Comparison of ENCODE assay signal across 23 mouse cellular contexts in genomic region chr6:53909446-53909845, GRCm38 (mm10).
DNase-seq lines count a peak whose midpoint lies in the region; ATAC-seq lines count a peak whose summit lies in the region.
"Had no signal": no experiment of that assay in that cellular context is flagged by ENCODE, and none has a peak within 500 bp of the region (broad histone marks: within the 10 kb centered on the region; RNA-seq: fewer than 3 reads in every experiment).

No protein-coding gene starts in this region.

- H3K9me3 ChIP-seq in heart, embryonic 13.5 days: no peaks in the 10 kb centered on the region
- H3K9me3 ChIP-seq in heart, embryonic 11.5 days (replicated peaks; ENCODE audit: control insufficient read depth, low read length): no peaks in the 10 kb centered on the region
- H3K9me3 ChIP-seq in midbrain, embryonic 10.5 days (replicated peaks): no peaks in the 10 kb centered on the region
- no peaks in the 10 kb centered on the region for H3K9me3 ChIP-seq in midbrain, embryonic 16.5 days (replicated peaks; ENCODE audit: control insufficient read depth, low read length, poor library complexity, severe bottlenecking)
- H3K9me3 ChIP-seq: embryonic facial prominence, embryonic 12.5 days; forebrain, embryonic 15.5 days; heart, embryonic 15.5 days had no signal

- H3K27ac ChIP-seq in heart, embryonic 13.5 days (replicated peaks): no peak overlapping the region
- no peak overlapping the region for H3K27ac ChIP-seq in heart, embryonic 11.5 days (ENCODE audit: low read depth, low read length)
- peak overlapping the region; percentile 39 for H3K27ac ChIP-seq in midbrain, embryonic 10.5 days (replicated peaks)
- H3K27ac ChIP-seq in midbrain, embryonic 16.5 days (ENCODE audit: low read length): no peak overlapping the region
- H3K27ac ChIP-seq: embryonic facial prominence, embryonic 12.5 days; forebrain, embryonic 15.5 days; heart, adult 2 months; heart, embryonic 15.5 days had no signal

- peak overlapping the region; percentile 30; the same call in 1 of the 2 replicates for H3K4me2 ChIP-seq in heart, embryonic 13.5 days
- no peak overlapping the region for H3K4me2 ChIP-seq in heart, embryonic 11.5 days
- no peak overlapping the region for H3K4me2 ChIP-seq in midbrain, embryonic 16.5 days (ENCODE audit: low read length)
- H3K4me2 ChIP-seq: embryonic facial prominence, embryonic 12.5 days; forebrain, embryonic 15.5 days; heart, embryonic 15.5 days had no signal

- no peaks in the 10 kb centered on the region for H3K27me3 ChIP-seq in heart, embryonic 13.5 days (replicated peaks)
- no peaks in the 10 kb centered on the region for H3K27me3 ChIP-seq in heart, embryonic 11.5 days (ENCODE audit: control insufficient read depth, insufficient read depth, low read length)
- H3K27me3 ChIP-seq in midbrain, embryonic 10.5 days (ENCODE audit: low read depth, poor library complexity, severe bottlenecking): peaks cover 37% of the 10 kb centered on the region
- H3K27me3 ChIP-seq in midbrain, embryonic 16.5 days (ENCODE audit: control insufficient read depth, insufficient read depth, low read depth, low read length): no peaks in the 10 kb centered on the region
- H3K27me3 ChIP-seq: embryonic facial prominence, embryonic 12.5 days; forebrain, embryonic 15.5 days; heart, embryonic 15.5 days had no signal

- H3K36me3 ChIP-seq in heart, embryonic 13.5 days: no peaks in the 10 kb centered on the region
- H3K36me3 ChIP-seq in heart, embryonic 11.5 days (ENCODE audit: control insufficient read depth, insufficient read depth, low read length): no peaks in the 10 kb centered on the region
- no peaks in the 10 kb centered on the region for H3K36me3 ChIP-seq in midbrain, embryonic 10.5 days
- no peaks in the 10 kb centered on the region for H3K36me3 ChIP-seq in midbrain, embryonic 16.5 days (ENCODE audit: control insufficient read depth, insufficient read depth, low read length)
- H3K36me3 ChIP-seq: embryonic facial prominence, embryonic 12.5 days; forebrain, embryonic 15.5 days; G1E; heart, embryonic 15.5 days had no signal

- peaks cover 50% of the 10 kb centered on the region for H3K4me1 ChIP-seq in heart, embryonic 13.5 days
- H3K4me1 ChIP-seq in heart, embryonic 11.5 days (ENCODE audit: control insufficient read depth, insufficient read depth, low read length): peaks cover 6% of the 10 kb centered on the region; the same call in 1 of the 2 replicates
- peaks cover 86% of the 10 kb centered on the region for H3K4me1 ChIP-seq in midbrain, embryonic 10.5 days
- peaks cover 2% of the 10 kb centered on the region for H3K4me1 ChIP-seq in midbrain, embryonic 16.5 days (ENCODE audit: control insufficient read depth, insufficient read depth, low read length)

- H3K4me3 ChIP-seq in heart, embryonic 13.5 days: no peak overlapping the region
- H3K4me3 ChIP-seq in heart, embryonic 11.5 days (ENCODE audit: low read depth, low read length): no peak overlapping the region
- no peak overlapping the region for H3K4me3 ChIP-seq in midbrain, embryonic 10.5 days
- no peak overlapping the region for H3K4me3 ChIP-seq in midbrain, embryonic 16.5 days (ENCODE audit: low read depth, low read length)
- H3K4me3 ChIP-seq: embryonic facial prominence, embryonic 12.5 days; forebrain, embryonic 15.5 days; heart, adult 2 months; heart, embryonic 15.5 days had no signal

- WGBS in heart, embryonic 13.5 days: 19% methylated on average over 3 of the region's 5 CpGs
- WGBS in heart, embryonic 11.5 days (ENCODE audit: insufficient replicate concordance): 26% methylated on average over 5 of the region's 5 CpGs
- WGBS in midbrain, embryonic 10.5 days: 14% methylated on average over 4 of the region's 5 CpGs
- WGBS in midbrain, embryonic 16.5 days: 8% methylated on average over 4 of the region's 5 CpGs

- peak; percentile 50 for DNase-seq in embryo, embryonic 10 days (ENCODE audit: low spot score)
- DNase-seq in embryo, embryonic 10.5 days (ENCODE audit: low spot score): no peak
- peak; percentile 48 for DNase-seq in midbrain, embryonic 10.5 days (ENCODE audit: low spot score)
- no peak for DNase-seq in frontal cortex, postnatal 25 days (ENCODE audit: low spot score in 2 of 2)
- DNase-seq: adrenal gland, postnatal 10 days; B cell, adult 2 months; cerebellum, adult 11 months; cerebellum, adult 8-10 months; cerebellum, postnatal 14 days; gastrocnemius, postnatal 10 days; heart, adult 2 months; heart, postnatal 14 days had no signal

- no peak for ATAC-seq in heart, embryonic 13.5 days (ENCODE audit: extremely low read depth, insufficient number of reproducible peaks, low FRiP score, low TSS enrichment)
- no peak for ATAC-seq in heart, embryonic 11.5 days (replicated peaks; ENCODE audit: insufficient number of reproducible peaks, low FRiP score, low TSS enrichment)
- ATAC-seq in midbrain, embryonic 16.5 days: no peak
- ATAC-seq: CD4-positive, CD25-positive, alpha-beta regulatory T cell, adult 4 months; forebrain, embryonic 15.5 days; hindbrain, embryonic 16.5 days; inflammation-experienced regulatory T-cells, adult 6 months; intestine, postnatal 0 days had no signal

- 0 out of 2 replicates have a peak overlapping the region, but pooled peaks have one; percentile 19 for H3K9ac ChIP-seq in heart, embryonic 13.5 days
- H3K9ac ChIP-seq in heart, embryonic 11.5 days (ENCODE audit: low read depth, low read length): no peak overlapping the region
- H3K9ac ChIP-seq in midbrain, embryonic 16.5 days (ENCODE audit: low read depth, low read length): no peak overlapping the region
- H3K9ac ChIP-seq: embryonic facial prominence, embryonic 12.5 days; forebrain, embryonic 15.5 days; heart, embryonic 15.5 days had no signal

Comparison
In these comparisons a context has a peak if more than half of its experiments do, and no peak if none do; other contexts are left out.
1. DNase-seq: peak in embryo, embryonic 10 days (single experiment) and midbrain, embryonic 10.5 days (single experiment); none in embryo, embryonic 10.5 days (single experiment) and frontal cortex, postnatal 25 days (0 of 2).